Mouse (Mus musculus): ENCODE measurements around the gene Gm128.
"Not testable (repeated sequence)": the region's sequence is repeated elsewhere in the genome, so short reads cannot be mapped to it uniquely, and the experiment has no call there.

The Gm128 gene

DNA sequence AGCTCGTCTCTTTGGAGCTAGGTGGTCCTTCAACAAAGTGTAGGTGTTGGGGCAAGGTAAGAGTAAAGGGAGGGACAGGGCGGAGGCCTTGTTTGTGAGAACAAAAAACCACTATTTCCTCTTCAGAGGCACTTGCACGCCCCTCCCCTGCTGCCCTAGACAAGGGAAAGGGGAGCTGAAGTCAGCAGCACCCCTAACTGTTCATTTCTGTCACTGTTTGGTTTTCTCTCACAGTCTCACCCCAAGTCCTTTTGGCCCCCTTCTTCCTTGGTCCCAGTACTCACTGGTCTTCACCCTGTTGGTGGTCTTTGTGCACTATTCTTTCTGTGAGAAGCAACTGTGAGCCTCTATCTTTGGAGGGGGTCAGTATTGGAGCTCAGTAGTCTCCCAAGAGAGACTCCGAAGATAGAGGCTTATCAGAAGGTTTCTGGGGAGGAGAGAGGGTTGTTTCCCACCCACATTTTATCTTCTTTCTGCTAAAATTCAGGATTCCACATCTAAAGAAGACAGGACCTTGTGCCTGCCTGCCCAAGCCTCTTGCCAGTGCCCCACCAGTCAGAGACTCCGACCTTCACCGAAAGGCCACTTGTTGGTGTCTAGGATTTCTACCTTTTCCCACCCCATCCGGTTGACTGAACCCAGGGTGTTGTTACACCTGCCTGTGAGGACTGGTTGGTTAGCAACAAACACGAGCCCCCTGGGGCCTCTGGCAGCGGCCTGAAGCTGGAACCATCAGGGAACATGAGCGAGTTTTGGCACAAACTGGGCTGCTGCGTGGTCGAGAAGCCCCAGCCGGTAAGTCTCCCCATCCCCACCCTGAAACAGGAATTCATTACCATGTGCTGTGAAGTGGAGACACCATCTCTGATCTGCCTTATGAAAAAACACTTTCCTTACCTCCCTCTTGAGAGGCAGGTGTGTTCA, 9.8 kb downstream of the Gm128 start, which contains the start of gene Mllt11:
Gene Mllt11, minus strand, starts transcription at position 874 of the 924 bp plus-strand sequence.
- DNase-seq (ENCODE audit: low spot score in 2 of 2), result no peak

DNA sequence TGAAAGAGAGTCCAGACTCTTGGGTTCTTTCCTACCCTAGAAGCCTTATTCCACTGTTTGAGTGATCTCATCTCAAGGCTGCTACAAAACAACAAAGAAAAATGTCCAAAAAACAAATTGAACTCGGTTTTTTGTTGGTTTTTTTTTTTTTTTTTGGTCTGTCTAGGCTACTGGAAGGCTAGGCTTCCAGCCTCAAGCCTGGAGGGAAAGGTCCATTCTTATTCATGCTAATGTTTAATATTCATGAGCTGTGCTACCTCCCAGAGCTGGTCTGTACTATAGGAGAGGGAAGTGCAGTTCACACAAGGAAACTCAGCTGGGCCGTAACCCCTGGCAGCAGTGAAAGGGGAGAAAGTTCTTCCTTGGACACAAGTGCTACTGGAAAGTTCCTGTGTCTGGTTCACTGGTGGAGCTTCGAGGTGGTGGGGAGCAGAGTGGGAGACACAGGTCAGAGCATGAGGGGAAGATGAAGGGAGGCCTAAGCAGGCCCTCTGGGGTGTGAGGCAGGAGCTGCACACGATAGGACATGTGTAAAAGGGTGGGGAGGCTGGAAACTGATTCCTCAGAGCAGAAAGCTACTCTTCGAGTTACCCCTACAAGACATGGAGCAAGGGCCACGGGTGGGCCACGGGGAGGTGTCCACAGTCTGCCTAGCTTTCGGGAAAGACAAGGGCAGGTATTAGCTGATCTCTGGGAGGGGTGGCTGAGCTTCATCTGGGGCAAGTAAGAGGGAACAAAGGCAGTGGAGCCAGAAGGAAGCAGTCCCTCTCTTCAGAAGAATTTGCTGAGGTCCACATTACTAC, 10.7 kb downstream of the Gm128 start:
- DNase-seq (ENCODE audit: low spot score in 2 of 2), result no peak

DNA sequence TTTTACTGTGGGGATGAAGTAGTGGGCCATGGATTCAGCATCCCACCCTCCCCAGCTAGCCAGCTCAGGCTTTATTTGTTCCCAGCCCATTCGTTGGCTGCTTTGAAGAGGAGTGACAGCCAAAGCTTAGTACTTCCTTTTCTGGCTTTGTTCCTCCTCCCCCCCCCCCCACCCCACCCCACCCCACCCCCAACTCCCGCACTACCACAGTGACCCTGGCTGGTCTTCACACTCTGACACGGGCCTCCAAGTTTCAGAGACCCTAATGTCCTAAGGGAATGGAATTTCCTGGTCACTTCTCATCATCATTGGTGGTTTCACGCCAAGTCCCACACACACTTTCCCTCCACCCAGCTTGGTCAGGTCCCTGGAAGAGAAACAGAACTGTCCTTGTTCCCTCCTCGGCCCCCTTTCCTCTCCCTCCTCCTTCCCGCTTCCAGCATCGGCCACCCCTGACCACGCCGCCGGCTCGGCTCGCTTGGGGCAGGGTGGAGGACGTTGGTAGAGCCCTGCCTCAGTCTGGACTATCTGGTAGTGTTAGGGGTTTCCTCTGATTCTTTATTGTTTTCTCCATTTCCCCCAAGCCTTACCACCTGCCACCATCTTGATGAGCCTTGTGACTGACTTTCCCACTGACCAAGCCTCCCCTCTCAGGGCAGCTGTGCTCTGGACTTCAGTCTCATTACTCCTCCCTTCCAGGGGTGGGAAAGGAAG, 11.5 kb downstream of the Gm128 start:
- DNase-seq (ENCODE audit: low spot score in 2 of 2), result peak in 1 of 2 experiments; percentile 45

DNA sequence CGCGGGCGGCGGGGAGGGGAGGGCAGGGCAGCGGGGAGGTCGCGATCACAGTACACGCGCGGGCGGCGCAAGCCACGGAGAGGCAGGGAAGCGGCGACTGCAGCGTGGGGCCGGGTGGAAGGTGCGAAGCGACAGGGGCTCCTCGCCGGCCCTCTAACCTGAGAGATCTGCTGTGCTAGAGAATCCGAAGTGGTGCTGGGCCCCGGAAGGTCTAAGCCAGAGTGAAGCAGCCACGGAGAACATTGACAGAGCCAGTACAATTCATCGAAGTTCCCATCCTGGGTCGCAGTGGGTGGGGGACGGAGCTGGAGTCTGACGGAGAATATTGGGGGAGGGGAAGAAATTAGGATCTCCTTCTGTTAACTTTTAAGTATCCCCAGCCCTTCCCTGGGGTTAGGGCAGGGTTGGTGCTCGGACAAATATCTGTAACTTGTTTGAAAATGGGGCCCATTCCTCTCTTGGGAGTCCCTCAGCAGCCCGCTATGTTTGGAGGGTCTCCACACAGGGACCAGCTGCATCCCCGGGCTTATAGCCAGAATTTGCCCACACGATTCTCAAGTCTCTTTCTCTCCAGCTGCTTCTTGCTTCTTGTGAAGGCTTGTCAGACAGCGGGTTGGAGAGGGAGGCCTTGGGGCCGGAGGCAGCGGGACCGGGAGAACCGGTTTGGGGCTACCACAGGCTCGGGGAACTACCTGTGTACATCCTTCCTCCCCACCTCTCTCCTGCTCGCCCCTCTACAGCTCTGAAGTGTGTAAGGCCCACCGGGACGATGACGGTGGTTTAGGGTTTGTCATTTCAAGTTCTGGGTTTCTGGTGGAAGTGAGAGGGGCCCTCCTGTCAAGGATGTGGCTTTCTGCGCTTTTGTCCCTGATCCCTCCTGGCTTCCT, 12.3 kb downstream of the Gm128 start:
- DNase-seq (ENCODE audit: low spot score in 2 of 2), result peak; percentile 58 to 73

DNA sequence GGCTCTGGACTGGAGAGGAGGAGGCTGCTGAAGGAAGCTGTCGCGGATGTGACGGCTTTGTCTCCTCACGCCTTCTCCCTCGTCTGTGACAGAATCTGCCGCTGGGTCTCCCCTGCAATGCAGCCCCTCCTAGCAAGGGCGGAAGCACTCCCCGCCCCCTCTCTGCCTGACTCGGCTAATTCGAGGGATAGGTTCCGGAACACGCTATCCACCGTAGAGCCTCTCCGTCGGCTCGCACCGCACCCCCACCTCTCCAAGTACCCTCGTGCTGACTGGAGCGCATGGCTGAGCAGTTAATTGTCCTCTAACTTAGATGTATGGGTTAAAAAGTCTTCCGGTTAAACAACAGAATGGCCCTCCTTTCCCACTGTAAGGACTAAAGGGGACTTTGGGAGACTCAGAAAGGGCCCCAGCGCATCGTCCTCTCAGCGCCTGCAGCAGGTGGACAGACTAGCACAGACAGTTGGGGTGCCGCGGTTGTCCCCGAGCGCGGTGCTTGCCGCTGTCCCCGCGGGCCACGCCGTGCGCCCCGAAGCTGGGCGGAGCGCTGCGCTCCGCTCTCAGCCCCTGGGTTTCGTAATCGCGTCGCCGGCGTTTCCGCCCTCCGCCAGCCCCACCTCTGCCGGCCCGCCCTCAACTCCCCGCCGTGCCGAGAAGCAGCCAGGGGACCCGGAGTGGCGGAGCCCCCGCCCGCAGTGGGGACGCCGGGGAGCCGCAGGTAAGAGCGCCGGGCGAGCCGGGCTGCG, 13.1 kb downstream of the Gm128 start, which contains the start of gene Cdc42se1:
Gene Cdc42se1, plus strand, starts transcription at position 585 of the 746 bp plus-strand sequence.
- DNase-seq (ENCODE audit: low spot score in 2 of 2), result peak; percentile 80 to 84

DNA sequence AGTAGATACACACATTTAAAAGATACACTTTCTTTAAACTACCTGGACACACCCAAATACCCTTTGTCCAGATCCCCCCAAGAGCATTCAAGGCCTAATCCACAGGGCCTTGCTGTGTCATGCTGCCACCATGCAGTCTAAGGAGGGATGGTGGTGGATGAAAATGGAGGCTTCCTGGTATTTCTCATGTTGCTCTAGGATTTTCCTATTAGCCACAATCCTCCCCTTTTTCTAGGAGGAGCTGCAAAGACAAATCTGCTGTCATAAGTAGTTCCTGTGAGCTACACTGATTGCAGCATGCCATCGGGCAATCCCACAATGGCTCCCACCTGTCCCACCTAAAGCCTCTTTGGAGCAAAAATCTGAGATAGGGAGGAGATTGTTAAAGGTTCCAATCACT, 14.2 kb downstream of the Gm128 start:
- DNase-seq (ENCODE audit: low spot score in 2 of 2), result no peak

DNA sequence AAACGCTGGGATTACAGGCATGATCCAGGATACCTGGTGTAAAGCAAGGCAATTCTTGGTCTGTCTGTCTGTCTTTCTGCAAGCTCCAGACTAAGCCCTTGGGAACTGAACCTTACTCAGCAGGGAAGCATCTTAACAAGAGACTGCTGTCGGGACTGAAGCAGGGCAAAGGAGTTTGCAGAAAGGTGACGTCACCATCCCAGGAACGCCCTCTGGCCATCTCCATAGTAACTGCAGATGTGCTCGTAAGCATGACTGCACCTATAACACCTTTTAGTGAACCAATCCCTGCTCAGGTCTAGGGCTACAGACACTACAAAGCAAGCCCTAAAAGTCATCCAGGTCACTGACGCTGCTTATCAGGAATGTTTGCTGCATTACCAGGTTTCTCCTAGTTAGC, 17.1 kb downstream of the Gm128 start:
- no peak for DNase-seq (ENCODE audit: low spot score in 2 of 2)

DNA sequence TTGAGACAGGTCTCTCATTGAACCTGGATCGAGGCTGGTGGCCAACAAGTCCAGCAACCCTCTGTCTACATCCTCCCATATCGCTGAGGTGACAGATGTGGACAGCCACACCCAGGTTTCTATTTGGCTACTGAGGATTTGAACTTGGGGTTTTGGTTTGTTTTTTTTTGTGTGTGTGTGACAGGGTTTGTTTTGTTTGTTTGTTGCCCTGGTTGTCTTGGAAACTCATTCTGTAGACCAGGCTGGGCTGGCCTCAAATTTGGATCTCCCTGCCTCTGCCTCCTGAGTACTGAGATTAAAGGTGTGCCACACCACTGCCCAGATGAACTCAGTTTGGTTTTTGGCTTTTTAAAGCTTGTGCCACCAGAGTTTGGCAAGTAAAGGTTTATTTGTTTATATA, 18.4 kb downstream of the Gm128 start:
- no peak for DNase-seq (ENCODE audit: low spot score in 2 of 2)

DNA sequence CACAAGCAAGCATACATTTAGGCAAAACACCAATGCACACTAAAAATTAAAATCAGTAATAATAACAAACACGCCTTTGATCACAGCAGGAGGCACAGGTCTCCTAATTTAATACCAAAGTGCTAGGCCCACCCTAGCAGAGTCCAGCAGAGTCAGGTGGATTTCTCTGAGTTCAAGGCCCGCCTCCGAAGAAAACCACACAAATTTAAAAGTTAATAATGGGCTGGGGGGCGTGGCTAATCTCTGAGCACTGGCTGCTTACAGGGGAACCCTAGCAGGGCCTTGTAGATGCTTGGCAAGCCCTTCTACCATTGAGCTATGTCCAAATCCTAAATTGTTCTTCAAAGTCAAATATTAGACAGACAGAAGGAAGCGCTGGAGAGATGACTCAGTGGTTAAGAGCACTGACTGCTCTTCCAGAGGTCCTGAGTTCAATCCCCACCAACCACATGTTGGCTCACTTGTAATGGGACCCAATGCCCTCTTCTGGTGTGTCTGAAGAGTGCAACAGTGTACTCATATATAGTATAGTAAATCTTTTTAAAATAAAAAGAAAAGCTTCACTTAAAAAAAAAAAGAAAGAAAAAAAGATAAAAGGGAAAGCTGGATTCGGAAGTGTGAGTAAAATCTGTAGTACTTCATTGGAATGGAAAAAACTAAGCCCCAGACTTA, 22.8 kb downstream of the Gm128 start:
- no peak for DNase-seq (ENCODE audit: low spot score in 2 of 2)

DNA sequence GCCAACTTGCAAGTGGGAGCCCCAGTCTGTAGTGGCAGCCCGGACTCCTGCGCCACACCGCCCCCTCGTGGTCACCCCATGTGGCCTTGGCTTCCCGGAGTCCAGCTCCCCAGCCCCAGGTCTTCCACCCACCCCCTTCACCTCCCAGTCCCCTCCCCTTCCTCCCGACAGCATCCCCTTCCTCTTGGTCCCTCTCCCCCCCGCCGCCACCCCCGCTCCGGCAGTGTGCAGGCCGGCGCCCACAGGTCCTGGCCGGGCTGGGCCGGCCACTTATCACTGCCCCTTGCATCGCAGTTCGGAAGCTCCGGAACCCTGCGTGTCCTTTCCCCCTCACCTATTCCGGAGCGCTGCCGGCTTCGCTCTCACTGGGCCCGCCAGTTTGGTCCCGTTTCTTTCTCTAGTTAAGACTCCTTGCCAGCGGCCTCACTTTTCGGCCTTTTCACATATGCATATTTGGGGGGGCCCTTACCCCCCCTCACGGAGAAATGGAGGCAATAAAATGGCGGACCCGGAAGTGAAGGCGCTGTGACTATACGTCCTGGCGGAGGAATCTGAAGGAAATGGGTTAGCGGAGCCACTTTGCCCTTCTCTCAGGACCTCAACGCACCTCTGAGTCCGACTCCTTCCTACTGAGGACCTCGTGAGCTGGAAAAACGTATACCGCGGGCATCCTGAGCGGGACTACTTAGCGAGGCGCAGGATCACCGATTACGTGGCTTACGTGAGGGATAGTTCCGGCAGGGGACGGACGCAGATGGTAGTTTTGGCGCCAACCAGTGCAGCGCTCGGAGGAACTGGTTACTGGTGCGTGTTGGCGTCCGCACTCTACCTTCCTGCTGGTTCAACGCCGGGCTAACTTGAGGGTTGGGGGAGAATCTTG, 23.9 kb downstream of the Gm128 start, which contains the start of gene Gabpb2:
Gene Gabpb2, minus strand, starts transcription at position 662 of the 880 bp plus-strand sequence.
- peak; percentile 91 to 94 for DNase-seq (ENCODE audit: low spot score in 2 of 2)

DNA sequence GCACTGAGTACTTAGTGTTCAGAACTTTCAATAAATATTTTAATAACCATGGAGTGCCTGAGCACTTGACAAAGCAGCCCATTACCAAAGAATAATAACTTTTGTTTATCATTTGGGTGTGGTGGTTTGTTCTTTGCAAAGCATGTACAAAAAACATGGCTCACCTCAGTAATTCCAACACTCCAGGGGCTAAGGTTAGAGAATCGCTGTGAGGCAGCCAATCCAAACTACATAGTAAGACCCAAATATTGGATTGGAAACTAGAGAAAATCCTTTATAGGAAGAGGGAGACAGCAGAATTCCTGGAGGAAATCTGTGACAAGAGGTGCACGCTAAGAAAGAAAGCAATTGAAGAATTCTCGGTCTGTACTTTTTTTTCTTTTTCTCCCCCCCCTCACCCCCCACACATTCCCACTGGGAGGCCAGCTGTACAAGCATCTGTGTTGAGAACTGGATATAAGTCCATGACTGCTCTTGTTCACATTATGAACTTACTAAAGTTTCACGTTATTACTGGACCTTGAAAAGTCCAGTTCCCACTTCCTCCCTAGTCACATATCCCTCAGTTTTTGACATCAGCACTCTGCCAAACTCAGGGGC, 24.6 kb downstream of the Gm128 start:
- DNase-seq (ENCODE audit: low spot score in 2 of 2), result no peak

DNA sequence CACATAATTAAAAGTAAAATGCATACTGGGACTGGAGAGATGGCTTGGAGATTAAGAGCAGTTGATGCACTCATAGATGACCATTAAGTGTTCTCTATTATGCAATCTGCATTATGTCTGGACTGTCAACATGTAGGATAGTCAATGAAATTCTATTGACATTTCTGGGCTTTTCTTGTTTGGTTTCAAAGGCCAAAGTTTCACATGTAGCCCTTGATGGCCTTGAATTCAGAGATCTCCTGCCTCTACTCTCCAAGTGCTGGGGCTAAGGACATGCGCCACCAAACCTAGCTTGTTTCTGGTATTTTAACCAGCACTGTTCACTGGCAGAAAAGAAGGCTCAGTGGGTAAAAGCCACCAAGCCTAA, 27.8 kb downstream of the Gm128 start:
- no peak for DNase-seq (ENCODE audit: low spot score in 2 of 2)

DNA sequence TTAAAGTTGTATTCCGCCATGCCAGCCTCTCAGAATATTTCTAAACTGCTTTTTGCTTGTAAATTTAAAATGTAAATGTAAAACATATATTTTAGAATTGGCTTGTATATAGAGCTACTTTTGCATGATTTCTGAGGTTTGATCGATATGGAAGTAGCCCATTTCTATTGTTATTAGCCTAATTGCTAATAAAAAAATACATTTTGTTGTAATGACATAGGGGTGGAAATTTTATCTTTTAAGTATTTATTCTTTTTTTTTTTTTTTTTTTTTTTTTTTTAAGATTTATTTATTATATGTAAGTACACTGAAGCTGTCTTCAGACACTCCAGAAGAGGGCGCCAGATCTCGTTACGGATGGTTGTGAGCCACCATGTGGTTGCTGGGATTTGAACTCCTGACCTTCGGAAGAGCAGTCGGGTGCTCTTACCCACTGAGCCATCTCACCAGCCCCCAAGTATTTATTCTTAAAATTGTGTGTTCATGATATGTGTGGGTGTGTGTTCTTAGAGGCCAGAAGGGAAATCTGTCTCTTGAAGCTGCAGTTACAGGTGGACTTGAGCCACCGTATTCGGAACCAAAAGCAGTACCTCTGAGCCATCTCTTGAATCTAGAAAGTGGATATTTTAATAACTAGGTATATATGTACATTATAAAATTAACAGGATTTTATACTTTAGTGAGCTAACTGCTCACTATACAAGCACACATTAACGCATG, 28.3 kb downstream of the Gm128 start:
- DNase-seq (ENCODE audit: low spot score in 2 of 2), result not testable (repeated sequence)

DNA sequence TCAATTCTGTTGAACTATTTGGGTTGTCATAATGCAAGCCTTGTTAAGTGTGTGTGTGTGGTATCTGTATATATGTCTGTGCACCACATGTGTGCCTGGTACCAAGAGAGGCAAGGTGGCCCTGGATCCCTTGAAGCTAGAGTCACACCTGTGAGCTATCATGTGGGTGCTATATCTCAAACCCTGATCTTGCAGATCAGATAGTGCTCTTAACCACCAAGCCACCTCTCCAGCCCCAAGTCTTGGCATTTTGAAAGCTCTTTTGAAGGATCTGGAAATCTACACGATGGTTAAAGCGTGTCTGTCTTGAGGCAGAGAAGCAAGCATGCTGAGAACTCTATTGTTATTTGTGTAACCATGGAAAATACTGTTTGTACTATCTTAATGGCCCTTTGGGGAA, 30.8 kb downstream of the Gm128 start:
- no peak for DNase-seq (ENCODE audit: low spot score in 2 of 2)

DNA sequence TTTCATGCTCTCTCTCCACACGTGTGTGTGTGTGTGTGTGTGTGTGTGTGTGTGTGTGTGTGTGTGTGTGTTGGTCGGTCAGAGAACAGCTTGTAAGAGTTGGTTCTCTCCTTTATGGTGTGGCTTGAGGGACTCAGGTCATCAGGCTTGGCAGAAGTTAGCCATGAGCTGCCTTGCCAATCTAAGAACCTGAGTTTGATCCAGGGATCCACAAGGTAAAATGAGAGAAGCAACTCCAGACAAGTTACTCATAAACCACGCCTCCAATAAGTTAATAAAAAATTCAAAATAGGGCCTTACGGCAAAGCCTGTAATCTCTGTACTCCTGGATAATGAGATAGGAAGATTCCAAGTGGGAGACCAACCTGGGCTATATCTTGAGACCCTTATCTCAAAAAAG, 33.1 kb downstream of the Gm128 start:
- DNase-seq (ENCODE audit: low spot score in 2 of 2), result no peak

DNA sequence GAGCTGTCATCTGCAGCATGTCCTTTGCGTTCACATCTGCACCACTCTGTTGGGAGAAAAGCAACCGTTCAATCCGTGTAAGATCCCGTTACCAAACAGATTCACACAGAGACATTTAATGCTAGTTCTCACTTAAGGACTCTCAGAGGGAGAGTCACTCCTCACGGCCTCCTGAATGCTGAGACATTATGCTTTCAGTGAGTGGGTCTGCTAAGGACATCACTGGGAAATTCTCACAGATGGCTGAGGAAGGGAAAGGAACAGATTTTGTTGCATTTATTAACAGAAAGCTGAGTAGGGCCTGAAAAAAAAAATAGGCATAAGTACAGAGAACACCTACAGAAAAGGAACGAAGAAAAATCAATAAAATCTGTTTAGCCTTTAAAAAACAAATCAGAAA, 37.5 kb downstream of the Gm128 start:
- no peak for DNase-seq (ENCODE audit: low spot score in 2 of 2)

DNA sequence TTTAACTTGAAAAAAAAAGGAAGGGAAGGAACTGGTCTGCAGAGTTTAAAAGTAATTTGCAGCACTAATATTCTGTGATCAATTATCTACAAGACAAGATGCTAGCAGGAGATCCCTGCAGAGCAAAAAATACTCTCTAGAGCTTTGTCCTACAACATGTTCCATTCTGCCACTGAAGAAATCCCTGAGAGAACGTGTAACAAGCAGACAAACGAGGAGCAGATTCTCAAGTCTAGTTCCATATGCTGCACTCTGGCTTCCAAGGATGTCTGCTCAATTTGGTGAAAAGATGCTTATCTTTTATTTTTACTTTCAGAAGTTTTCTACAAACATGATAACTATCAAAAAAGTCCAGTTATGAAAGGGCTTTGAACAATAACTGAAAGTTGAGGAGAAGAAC, 40.8 kb downstream of the Gm128 start:
- DNase-seq (ENCODE audit: low spot score in 2 of 2), result no peak

DNA sequence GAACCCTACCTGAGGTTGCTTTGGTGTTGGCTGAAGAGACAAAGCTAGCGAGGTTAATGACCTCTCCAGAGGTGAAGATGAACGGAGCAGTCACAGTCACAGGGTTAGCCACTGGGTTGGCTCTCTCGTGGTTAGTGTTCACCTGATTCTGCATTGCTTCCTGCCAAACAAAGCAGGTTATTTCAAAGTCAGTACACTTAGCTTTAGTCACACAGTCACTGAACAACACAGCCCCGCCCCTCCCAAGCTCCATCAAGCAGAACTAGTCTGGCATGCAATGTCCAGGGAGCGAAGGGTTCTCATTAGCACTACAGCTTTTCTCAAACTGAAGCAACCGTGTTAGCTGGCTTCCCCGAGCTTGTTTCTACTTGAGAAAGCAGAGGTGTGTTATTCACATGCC, 41.3 kb downstream of the Gm128 start:
- DNase-seq (ENCODE audit: low spot score in 2 of 2), result peak; percentile 20 to 39

Data from urinary bladder, adult 18-20 months (tissue).